Mouse (Mus musculus) duodenum, adult 2 months (tissue): ENCODE data around the gene Kcnh4. TPM values are rescaled to one million over a fixed set of nuclear protein-coding genes. Genes with fewer than 3 reads are reported as not detected.

Source experiments
- polyA plus RNA-seq: library from polyadenylated mRNA; depleted of rRNA; stranded (reverse); fragments of >200 nt; gene quantifications from 2 replicates; pipeline ENCODE4 v1.2.3, GENCODE M21; 2012; ENCODE audit warnings: low replicate concordance; rRNA removed

Kcnh4 gene
- polyA plus RNA-seq = not detected in 2 replicates

GRCm38 (mm10) chr11:100759611-100760233 lies at the start of gene Kcnh4:
Gene Kcnh4, minus strand, starts transcription at chr11:100759942.

GRCm38 (mm10) chr11:100770646-100771408 lies 11.1 kb upstream of the Kcnh4 start, which contains the start of gene Ghdc:
Gene Ghdc, minus strand, starts transcription at chr11:100770957.

GRCm38 (mm10) chr11:100762831-100763230 lies 3.1 kb upstream of the Kcnh4 start, which contains the start of gene Hcrt:
Gene Hcrt, minus strand, starts transcription at chr11:100762931.

GRCm38 (mm10) chr11:100738066-100738604 lies 21.6 kb downstream of the Kcnh4 start, which contains the start of gene Rab5c:
Gene Rab5c, minus strand, starts transcription at chr11:100738215.

GRCm38 (mm10) chr11:100713735-100714533 lies 45.8 kb downstream of the Kcnh4 start, which contains the start of gene Hspb9:
Gene Hspb9, plus strand, starts transcription at chr11:100713850.

GRCm38 (mm10) chr11:100711783-100712615 lies 47.7 kb downstream of the Kcnh4 start, which contains the start of gene Kat2a:
Gene Kat2a, minus strand, starts transcription at chr11:100712465.

GRCm38 (mm10) chr11:100703851-100704531 lies 55.8 kb downstream of the Kcnh4 start, which contains the start of gene Dhx58:
Gene Dhx58, minus strand, starts transcription at chr11:100704271.

GRCm38 (mm10) chr11:100692164-100692616 lies 67.6 kb downstream of the Kcnh4 start, which contains the start of gene Zfp385c:
Gene Zfp385c, minus strand, starts transcription at chr11:100692455.

Other genes with a start within 250 kb of the Kcnh4 start
- gene Acly, start 231.9 kb downstream of the Kcnh4 start, polyA plus RNA-seq = 14.8 and 19.5 TPM in 2 replicates
- 0.02 and 0.09 TPM in 2 replicates for gene Ttc25, start 214.3 kb downstream of the Kcnh4 start, polyA plus RNA-seq
- gene Cnp, start 185.0 kb downstream of the Kcnh4 start, polyA plus RNA-seq = 13.1 and 17.8 TPM in 2 replicates
- gene Nkiras2, start 140.7 kb downstream of the Kcnh4 start, polyA plus RNA-seq = 88.6 and 104 TPM in 2 replicates
- 11.8 and 12.7 TPM in 2 replicates for gene Dnajc7, start 139.8 kb downstream of the Kcnh4 start, polyA plus RNA-seq
- gene Zfp385c, start 67.5 kb downstream of the Kcnh4 start, polyA plus RNA-seq = 1.2 TPM in 2 replicates
- 8.6 and 11.1 TPM in 2 replicates for gene Dhx58, start 55.7 kb downstream of the Kcnh4 start, polyA plus RNA-seq
- 14.6 and 21.8 TPM in 2 replicates for gene Kat2a, start 47.5 kb downstream of the Kcnh4 start, polyA plus RNA-seq
- not detected in 2 replicates for gene Hspb9, start 46.1 kb downstream of the Kcnh4 start, polyA plus RNA-seq
- gene Rab5c, start 21.7 kb downstream of the Kcnh4 start, polyA plus RNA-seq = 226 and 343 TPM in 2 replicates
- not detected in 2 replicates for gene Hcrt, start 3.0 kb upstream of the Kcnh4 start, polyA plus RNA-seq
- 7.8 and 9.0 TPM in 2 replicates for gene Ghdc, start 11.0 kb upstream of the Kcnh4 start, polyA plus RNA-seq
- gene Stat5b, start 90.8 kb upstream of the Kcnh4 start, polyA plus RNA-seq = 7.1 and 8.7 TPM in 2 replicates
- 4.8 and 8.4 TPM in 2 replicates for gene Stat5a, start 99.4 kb upstream of the Kcnh4 start, polyA plus RNA-seq
- gene Stat3, start 179.6 kb upstream of the Kcnh4 start, polyA plus RNA-seq = 48.3 and 72.0 TPM in 2 replicates
- gene Cavin1, start 210.9 kb upstream of the Kcnh4 start, polyA plus RNA-seq = 27.3 and 28.8 TPM in 2 replicates
- gene Atp6v0a1, start 249.5 kb upstream of the Kcnh4 start, polyA plus RNA-seq = 75.6 and 77.5 TPM in 2 replicates